In the genomic region with DNA sequence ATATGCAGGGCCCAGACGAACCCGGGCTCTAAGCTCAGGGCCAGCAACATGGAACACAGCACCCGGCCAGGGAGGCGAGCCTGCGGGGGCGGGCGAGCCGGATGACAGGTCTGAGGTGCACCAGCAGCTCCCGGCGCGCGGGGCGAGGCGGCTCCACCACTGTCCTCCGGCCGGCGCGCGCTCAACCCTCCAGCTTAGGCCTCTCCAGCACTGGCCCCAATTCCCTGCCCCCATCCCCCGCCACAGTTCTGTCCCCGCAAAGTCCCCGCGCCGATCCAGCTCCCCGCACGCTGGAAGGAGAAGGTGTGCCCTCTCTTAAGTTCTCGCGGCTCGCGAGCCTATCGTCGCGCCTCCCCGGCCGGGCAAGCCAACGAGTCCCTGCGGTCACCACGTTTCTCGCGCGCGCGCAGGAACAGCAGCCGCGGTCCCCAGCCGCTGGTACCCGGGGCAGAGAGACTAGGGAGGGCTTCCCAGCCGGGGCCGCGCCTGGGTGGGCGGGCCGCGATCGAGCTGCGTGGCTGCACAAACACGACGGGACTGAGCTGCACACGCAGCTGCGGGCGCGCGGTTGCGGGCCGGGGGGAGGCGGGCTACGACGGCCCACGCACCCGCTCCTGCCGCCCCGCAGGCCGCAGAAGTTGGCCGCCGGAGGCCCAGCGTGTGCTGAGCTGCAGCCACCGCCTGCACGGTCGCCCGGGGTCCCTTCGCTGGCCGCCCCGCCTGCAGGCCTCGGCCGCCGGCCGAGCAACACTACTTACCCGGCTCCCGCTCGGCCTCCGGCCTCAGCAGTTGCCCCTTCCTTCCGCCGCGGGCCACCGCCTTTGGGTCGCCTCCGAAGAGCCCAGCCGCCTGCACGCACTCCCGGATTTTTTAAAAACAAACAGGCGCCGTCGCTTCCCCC, we compare ENCODE assay signal across 7 mouse cellular contexts. TPM values are rescaled to one million over a fixed set of nuclear protein-coding genes. Genes with fewer than 3 reads are reported as not detected.
DNase-seq lines count a peak whose midpoint lies in the region; ATAC-seq and TF ChIP-seq lines count a peak whose summit lies in the region.

No protein-coding gene starts in this region.

- peak overlapping the region; percentile 100 for H3K4me2 ChIP-seq in heart, postnatal 0 days (ENCODE audit: low read depth, low read length)

- TF ChIP-seq CTCF in MEL (IDR thresholded peaks at IDR 0.05 in 2 of 3, conservative IDR thresholded peaks at IDR 0.05 in 1 of 3; ENCODE audit: control insufficient read depth in 1 of 3, insufficient read depth in 1 of 3, low read depth in 2 of 3, low read length in 3 of 3, poor library complexity in 1 of 3, severe bottlenecking in 1 of 3), result no peak
- no peak for TF ChIP-seq CTCF in bone marrow, adult 2 months (IDR thresholded peaks at IDR 0.05; ENCODE audit: control insufficient read depth, insufficient read depth, low read length)
- TF ChIP-seq CTCF in embryonic fibroblast, embryonic 13.5 days (IDR thresholded peaks at IDR 0.05; ENCODE audit: borderline replicate concordance, insufficient read depth, low read length), result no peak
- TF ChIP-seq CTCF in heart, postnatal 0 days (IDR thresholded peaks at IDR 0.05; ENCODE audit: low read depth), result no peak

- H3K79me2 ChIP-seq in MEL (ENCODE audit: control insufficient read depth, insufficient read depth, low read length, poor library complexity), result peaks cover 68% of the 10 kb centered on the region

- peak; percentile 21 for ATAC-seq in heart, postnatal 0 days (ENCODE audit: insufficient read depth, low read depth)

- no peak for TF ChIP-seq RAD21 in MEL (IDR thresholded peaks at IDR 0.05; ENCODE audit: low read depth, low read length)

- under 1% methylated on average over 100 of the region's 102 CpGs for WGBS in bone marrow, adult 2 months
- WGBS in heart, postnatal 0 days, result under 1% methylated on average over 88 of the region's 102 CpGs

- no peaks in the 10 kb centered on the region for H3K27me3 ChIP-seq in MEL (ENCODE audit: control insufficient read depth in 1 of 2, insufficient read depth in 2 of 2, low read length in 2 of 2)
- no peaks in the 10 kb centered on the region for H3K27me3 ChIP-seq in heart, postnatal 0 days (ENCODE audit: control insufficient read depth, insufficient read depth, low read length)

- H3K9ac ChIP-seq in MEL (ENCODE audit: control insufficient read depth, low read depth, low read length, poor library complexity, severe bottlenecking), result peak overlapping the region; percentile 96
- peak overlapping the region; percentile 95 for H3K9ac ChIP-seq in heart, postnatal 0 days (replicated peaks; ENCODE audit: low read depth, low read length)

- DNase-seq in MEL (ENCODE audit: low read depth, low spot score), result peak; percentile 79
- peak; percentile 69 for DNase-seq in heart, postnatal 0 days (ENCODE audit: low spot score)
- peak; percentile 58 for DNase-seq in layer of hippocampus, adult 9-11 months
- DNase-seq in lung, postnatal 25 days (ENCODE audit: low spot score), result peak; percentile 64
- peak; percentile 54 for DNase-seq in retina, postnatal 7 days (ENCODE audit: low read depth, low spot score)

- peaks cover 1 to 18% of the 10 kb centered on the region in 2 experiments; a peak in 3 of 4 replicates for H3K36me3 ChIP-seq in MEL (ENCODE audit: control insufficient read depth in 1 of 2, insufficient read depth in 2 of 2, low read length in 2 of 2)
- no peaks in the 10 kb centered on the region for H3K36me3 ChIP-seq in heart, postnatal 0 days (replicated peaks; ENCODE audit: control insufficient read depth, insufficient read depth, low read length)

- no peaks in the 10 kb centered on the region for H3K9me3 ChIP-seq in MEL (replicated peaks; ENCODE audit: insufficient read depth, low read length)
- no peaks in the 10 kb centered on the region for H3K9me3 ChIP-seq in heart, postnatal 0 days (replicated peaks; ENCODE audit: control insufficient read depth, low read length)

- peak overlapping the region; percentile 96 for H3K27ac ChIP-seq in MEL (ENCODE audit: control insufficient read depth, low read depth, low read length)
- peak overlapping the region; percentile 98 for H3K27ac ChIP-seq in bone marrow, adult 2 months (ENCODE audit: control insufficient read depth, insufficient read depth, low read depth, low read length, poor library complexity)
- H3K27ac ChIP-seq in embryonic fibroblast, embryonic 13.5 days (ENCODE audit: insufficient read depth, low read length), result peak overlapping the region; percentile 94
- H3K27ac ChIP-seq in heart, postnatal 0 days (ENCODE audit: low read depth), result peak overlapping the region; percentile 99

- no peak for TF ChIP-seq EP300 in MEL (IDR thresholded peaks at IDR 0.05; ENCODE audit: low read depth in 1 of 2, low read length in 2 of 2)
- TF ChIP-seq EP300 in heart, postnatal 0 days (IDR thresholded peaks at IDR 0.05; ENCODE audit: low read depth), result no peak

- peaks cover 9 to 34% of the 10 kb centered on the region in 2 experiments for H3K4me1 ChIP-seq in MEL (ENCODE audit: control insufficient read depth in 1 of 2, insufficient read depth in 2 of 2, low read length in 2 of 2)
- H3K4me1 ChIP-seq in bone marrow, adult 2 months (ENCODE audit: control insufficient read depth, insufficient read depth, low read length), result peaks cover 10% of the 10 kb centered on the region
- peaks cover 24% of the 10 kb centered on the region for H3K4me1 ChIP-seq in embryonic fibroblast, embryonic 13.5 days (ENCODE audit: control insufficient read depth, insufficient read depth, low read length)
- H3K4me1 ChIP-seq in heart, postnatal 0 days (ENCODE audit: control insufficient read depth, insufficient read depth), result peaks cover 47% of the 10 kb centered on the region

- H3K4me3 ChIP-seq in MEL (ENCODE audit: control insufficient read depth in 1 of 2, insufficient read depth in 1 of 2, low read depth in 2 of 2, low read length in 2 of 2), result peak overlapping the region; percentile 65 to 77
- peak overlapping the region; percentile 96 for H3K4me3 ChIP-seq in bone marrow, adult 2 months (replicated peaks; ENCODE audit: control insufficient read depth, low read depth, low read length)
- H3K4me3 ChIP-seq in embryonic fibroblast, embryonic 13.5 days (ENCODE audit: insufficient read depth, low read length), result peak overlapping the region; percentile 62
- H3K4me3 ChIP-seq in heart, postnatal 0 days (ENCODE audit: low read depth, low read length), result peak overlapping the region; percentile 81

- peak in 1 of 2 experiments; percentile 62; a peak in 3 of 4 replicates for TF ChIP-seq POLR2A in MEL (IDR thresholded peaks at IDR 0.05; ENCODE audit: control insufficient read depth in 1 of 2, insufficient read depth in 1 of 2, low read depth in 1 of 2, low read length in 2 of 2, poor library complexity in 1 of 2)
- TF ChIP-seq POLR2A in bone marrow, adult 2 months (IDR thresholded peaks at IDR 0.05; ENCODE audit: borderline replicate concordance, control insufficient read depth, low read depth, low read length), result no peak
- TF ChIP-seq POLR2A in embryonic fibroblast, embryonic 13.5 days (IDR thresholded peaks at IDR 0.05; ENCODE audit: low read depth, low read length), result no peak; the same call in 1 of the 2 replicates

TF ChIP-seq in MEL, 35 proteins besides CTCF, POLR2A, EP300 and RAD21 (continues in another document):
- peak; percentile 49 for TF ChIP-seq MXI1 (IDR thresholded peaks at IDR 0.05; ENCODE audit: low read depth, low read length)
- no peak for TF ChIP-seq MAFK (IDR thresholded peaks at IDR 0.05; ENCODE audit: borderline replicate concordance, low read depth, low read length)
- no peak for TF ChIP-seq SMC3 (IDR thresholded peaks at IDR 0.05; ENCODE audit: low read depth, low read length)
- no peak for TF ChIP-seq TBP (IDR thresholded peaks at IDR 0.05; ENCODE audit: low read depth, low read length)
- no peak for TF ChIP-seq JUND (IDR thresholded peaks at IDR 0.05; ENCODE audit: low read depth, low read length)
- 0 out of 2 replicates have a peak, but pooled peaks have one; percentile 13 for TF ChIP-seq MYC (IDR thresholded peaks at IDR 0.05; ENCODE audit: low read depth, low read length)
- no peak for TF ChIP-seq GABPA (IDR thresholded peaks at IDR 0.05; ENCODE audit: low read depth, low read length)
- TF ChIP-seq MAX (IDR thresholded peaks at IDR 0.05; ENCODE audit: low read length), result 0 out of 2 replicates have a peak, but pooled peaks have one; percentile 24
- no peak for TF ChIP-seq ZMIZ1 (IDR thresholded peaks at IDR 0.05; ENCODE audit: low read depth, low read length)
- peak; percentile 64 for TF ChIP-seq NRF1 (IDR thresholded peaks at IDR 0.05; ENCODE audit: insufficient read depth, low read depth, low read length, poor library complexity, severe bottlenecking)
- TF ChIP-seq SIN3A (IDR thresholded peaks at IDR 0.05; ENCODE audit: low read length), result peak; percentile 23; the same call in 1 of the 2 replicates
- no peak for TF ChIP-seq POLR2AphosphoS5 (IDR thresholded peaks at IDR 0.05; ENCODE audit: borderline replicate concordance, low read depth, low read length)
- no peak for TF ChIP-seq ZNF384 (IDR thresholded peaks at IDR 0.05; ENCODE audit: low read depth, low read length)
- peak; percentile 64; the same call in 1 of the 2 replicates for TF ChIP-seq UBTF (IDR thresholded peaks at IDR 0.05; ENCODE audit: borderline replicate concordance, insufficient read depth, low read depth, low read length)
- TF ChIP-seq GATA1 (IDR thresholded peaks at IDR 0.05; ENCODE audit: low read depth, low read length), result no peak

RNA-seq across cellular contexts. Expression of a gene that starts 25.7 kb away (rescaled TPM):
- total RNA-seq in MEL (2012; rRNA removed), result 7.7 TPM in 2 replicates
- polyA plus RNA-seq in MEL (2012; ENCODE audit: insufficient read depth in 1 of 2, insufficient read length in 2 of 2, low read depth in 1 of 2, low replicate concordance in 2 of 2, missing spikeins in 1 of 2), result 10 to 100 TPM in 1 of 2 experiments, not detected in 1; 25.3 TPM
- 12.5 and 20.0 TPM in 2 replicates for polyA plus RNA-seq in bone marrow, adult 2 months (2011; ENCODE audit: insufficient read depth, insufficient read length, low replicate concordance, missing spikeins)
- polyA plus RNA-seq in embryonic fibroblast, embryonic 13.5 days (2011; ENCODE audit: insufficient read length, low read depth, missing spikeins), result 20.6 and 21.3 TPM in 2 replicates
- total RNA-seq in heart, postnatal 0 days (2014; rRNA removed; ENCODE audit: low replicate concordance), result 13.5 and 14.5 TPM in 2 replicates
- 3.5 and 3.6 TPM in 2 replicates for polyA plus RNA-seq in heart, postnatal 0 days (2015; fragmentation: Nextera tagmentation; extraction: Ambion mirVana)

RNA-seq across cellular contexts. Expression of a gene that starts 44.7 kb away (rescaled TPM):
- total RNA-seq in MEL (2012; rRNA removed), result 0.10 and 0.31 TPM in 2 replicates
- polyA plus RNA-seq in MEL (2012; ENCODE audit: insufficient read depth in 1 of 2, insufficient read length in 2 of 2, low read depth in 1 of 2, low replicate concordance in 2 of 2, missing spikeins in 1 of 2), result under 1 TPM in 1 of 2 experiments, not detected in 1; 0.46 TPM
- polyA plus RNA-seq in bone marrow, adult 2 months (2011; ENCODE audit: insufficient read depth, insufficient read length, low replicate concordance, missing spikeins), result 1.8 and 2.8 TPM in 2 replicates
- 0.30 and 0.35 TPM in 2 replicates for polyA plus RNA-seq in embryonic fibroblast, embryonic 13.5 days (2011; ENCODE audit: insufficient read length, low read depth, missing spikeins)
- 1.5 TPM in 1 of 2 replicates, not detected in the other for total RNA-seq in heart, postnatal 0 days (2014; rRNA removed; ENCODE audit: low replicate concordance)
- polyA plus RNA-seq in heart, postnatal 0 days (2015; fragmentation: Nextera tagmentation; extraction: Ambion mirVana), result 0.31 and 0.45 TPM in 2 replicates

Comparison
In these comparisons a context has a peak if more than half of its experiments do, and no peak if none do; other contexts are left out.
1. Peak in every context shown above with its lines: DNase-seq, ATAC-seq, H3K4me3 ChIP-seq and H3K27ac ChIP-seq.